Mouse (Mus musculus) lung, embryonic 14.5 days (tissue): ENCODE data around the gene Inpp5k. TPM values are rescaled to one million over a fixed set of nuclear protein-coding genes. Genes with fewer than 3 reads are reported as not detected.
A peak's percentile ranks its signal among the peaks of the same experiment; 100 is the strongest.

Experiments used
- ATAC-seq: fragments of 200-750 bp; cut with Nextera tagmentation; 2 replicates; pipeline ENCODE4 v1.8.0; 2017; ENCODE audit warnings: mild to moderate bottlenecking, moderate TSS enrichment, moderate library complexity; ENCODE audit not compliant: insufficient read depth
- DNase-seq: peaks from one replicate; pipeline ENCODE4 v3.0.0-alpha.2; 2015
- H3K27ac ChIP-seq: fragments of 300-500 bp; sonication (generic); 2 replicates; pipeline ENCODE4 v1.5.1; 2014; ENCODE audit warnings: low read depth, mild to moderate bottlenecking, moderate library complexity
- H3K27me3 ChIP-seq: fragments of 300-500 bp; sonication (generic); 2 replicates; pipeline ENCODE4 v1.6.1; 2014; ENCODE audit warnings: low read length, control low read depth; ENCODE audit not compliant: insufficient read depth
- H3K36me3 ChIP-seq: fragments of 300-500 bp; sonication (generic); 2 replicates; pipeline ENCODE4 v1.6.1; 2014; ENCODE audit warnings: control low read depth; ENCODE audit not compliant: insufficient read depth
- H3K4me1 ChIP-seq: fragments of 300-500 bp; sonication (generic); 2 replicates; pipeline ENCODE4 v1.6.1; 2014; ENCODE audit warnings: antibody characterized with exemption, control low read depth; ENCODE audit not compliant: insufficient read depth
- H3K4me2 ChIP-seq: fragments of 300-500 bp; sonication (generic); 2 replicates; pipeline ENCODE4 v1.6.1; 2014; ENCODE audit warnings: mild to moderate bottlenecking
- H3K4me3 ChIP-seq: fragments of 300-500 bp; sonication (generic); 2 replicates; pipeline ENCODE4 v1.5.1; 2014; ENCODE audit warnings: low read depth, low read length
- H3K9ac ChIP-seq: fragments of 300-500 bp; sonication (generic); 2 replicates; pipeline ENCODE4 v1.6.1; 2014
- H3K9me3 ChIP-seq: fragments of 300-500 bp; sonication (generic); 2 replicates; pipeline ENCODE4 v1.6.1; 2016; ENCODE audit warnings: low read depth, low read length, control low read depth
- CTCF ChIP-seq: IDR thresholded peaks from 2 replicates; pipeline ENCODE4 v1.5.1; 2016; ENCODE audit warnings: antibody characterized with exemption, low read depth
- WGBS: fragments of 180-500 bp; shearing (Covaris S2); extraction: QIAGEN DNeasy Blood & Tissue Kit; methylation state at CpG from one replicate; pipeline ENCODE4 v1.1.7; 2014; 5-methylcytosine and 5-hydroxymethylcytosine counted together
- polyA plus RNA-seq: library from polyadenylated mRNA; unstranded; fragments of >200 nt; fragmentation: Nextera tagmentation; extraction: Ambion mirVana; gene quantifications from 2 replicates; pipeline ENCODE4 v1.2.1, GENCODE M21; 2014

Inpp5k gene
- polyA plus RNA-seq, 1 experiment from 2014 or later, result 23.1 TPM

DNA sequence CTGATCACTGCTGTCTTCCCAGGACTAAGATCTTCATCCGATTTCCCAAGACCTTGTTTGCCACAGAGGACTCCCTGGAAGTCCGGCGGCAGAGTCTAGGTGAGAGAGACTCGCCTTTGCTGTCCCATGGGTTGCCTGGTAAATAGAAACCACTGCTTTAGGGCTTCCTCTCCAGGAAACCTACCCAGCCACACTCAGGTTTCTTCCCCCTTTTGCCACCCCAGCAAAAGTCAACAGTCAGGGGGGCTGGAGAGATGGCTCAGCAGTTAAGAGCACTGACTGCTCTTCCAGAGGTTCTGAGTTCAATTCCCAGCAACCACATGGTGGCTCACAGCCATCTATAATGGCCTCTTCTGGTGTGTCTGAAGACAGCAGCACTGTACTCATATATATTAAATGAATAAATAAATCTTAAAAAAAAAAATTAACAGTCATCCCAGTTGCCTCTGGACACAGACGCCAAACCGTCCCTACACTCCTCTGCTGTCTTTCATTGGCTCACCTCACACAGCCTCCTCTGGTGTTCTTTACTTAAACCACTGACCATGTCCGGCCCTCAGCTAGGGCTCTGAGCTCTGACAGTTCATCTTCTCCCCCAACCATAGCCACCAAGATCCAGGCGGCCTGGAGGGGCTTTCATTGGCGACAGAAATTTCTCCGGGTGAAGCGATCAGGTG, 38.5 kb downstream of the Inpp5k start:
- no peak overlapping the region for H3K4me3 ChIP-seq
- no peaks in the 10 kb centered on the region for H3K27me3 ChIP-seq
- no peaks in the 10 kb centered on the region for H3K4me1 ChIP-seq
- DNase-seq (no peak), ATAC-seq (no peak)
- peaks cover 91% of the 10 kb centered on the region for H3K36me3 ChIP-seq
- 82% methylated on average over 11 of the region's 11 CpGs for WGBS
- H3K27ac ChIP-seq, result no peak overlapping the region
- H3K9me3 ChIP-seq, result no peaks in the 10 kb centered on the region
- H3K4me2 ChIP-seq, result no peak overlapping the region
- no peak for TF ChIP-seq CTCF
- H3K9ac ChIP-seq, result no peak overlapping the region

DNA sequence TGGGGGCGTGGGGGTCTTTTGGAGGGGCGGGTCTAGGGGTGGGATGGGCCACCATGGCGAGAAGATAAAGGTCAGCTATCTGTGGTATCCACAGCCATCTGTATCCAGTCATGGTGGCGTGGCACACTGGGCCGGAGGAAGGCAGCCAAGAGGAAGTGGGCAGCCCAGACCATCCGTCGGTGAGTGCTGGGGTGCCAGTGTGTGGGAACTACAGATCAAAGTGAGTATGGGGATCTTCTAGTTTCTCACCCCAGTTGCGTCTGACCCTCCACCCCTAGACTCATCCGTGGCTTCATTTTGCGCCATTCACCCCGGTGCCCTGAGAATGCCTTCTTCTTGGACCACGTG, 39.0 kb downstream of the Inpp5k start:
- 86% methylated on average over 12 of the region's 12 CpGs for WGBS
- Histone ChIP-seq H3K4me1 (no peaks in the 10 kb centered on the region), H3K27me3 (no peaks in the 10 kb centered on the region), H3K27ac (no peak overlapping the region), H3K9me3 (no peaks in the 10 kb centered on the region), H3K9ac (no peak overlapping the region), H3K4me2 (no peak overlapping the region), H3K4me3 (no peak overlapping the region), H3K36me3 (peaks cover 88% of the 10 kb centered on the region)
- TF ChIP-seq CTCF, result no peak
- ATAC-seq, result no peak
- no peak for DNase-seq

DNA sequence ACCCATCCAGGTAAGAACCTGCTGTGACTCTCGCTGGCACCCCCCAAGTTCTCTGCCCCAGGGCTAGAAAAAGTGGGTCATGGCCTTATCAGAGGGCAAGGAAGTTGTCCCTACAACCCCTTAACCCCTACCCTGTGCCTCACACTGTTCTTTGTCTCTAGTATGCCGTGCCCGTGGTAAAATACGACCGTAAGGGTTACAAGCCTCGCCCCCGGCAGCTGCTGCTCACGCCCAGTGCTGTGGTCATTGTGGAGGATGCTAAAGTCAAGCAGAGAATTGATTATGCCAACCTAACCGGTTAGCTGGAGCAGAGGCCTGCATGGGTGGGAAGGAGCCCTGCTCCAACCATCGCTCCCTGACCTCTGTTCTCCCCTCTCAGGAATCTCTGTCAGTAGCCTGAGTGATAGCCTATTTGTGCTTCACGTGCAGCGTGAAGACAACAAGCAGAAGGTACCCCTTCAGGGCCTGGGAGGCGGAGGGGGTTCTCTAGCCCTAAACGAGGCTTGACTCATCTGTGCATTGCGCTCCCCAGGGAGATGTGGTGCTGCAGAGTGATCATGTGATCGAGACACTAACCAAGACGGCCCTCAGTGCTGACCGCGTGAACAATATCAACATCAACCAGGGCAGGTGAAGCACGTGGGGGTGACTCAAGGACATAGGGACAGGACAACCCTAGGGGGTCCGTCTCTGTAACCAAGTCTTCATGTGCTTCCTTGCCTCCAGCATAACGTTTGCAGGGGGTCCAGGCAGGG, 40.8 kb downstream of the Inpp5k start:
- no peaks in the 10 kb centered on the region for H3K27me3 ChIP-seq
- no peak for ATAC-seq
- 82% methylated on average over 22 of the region's 22 CpGs for WGBS

GRCm38 (mm10) chr11:75673411-75673810, 42.6 kb downstream of the Inpp5k start:
- Histone ChIP-seq H3K9ac (no peak overlapping the region), H3K36me3 (peaks cover 55% of the 10 kb centered on the region), H3K9me3 (no peaks in the 10 kb centered on the region), H3K4me2 (no peak overlapping the region), H3K27me3 (no peaks in the 10 kb centered on the region), H3K4me3 (no peak overlapping the region), H3K4me1 (no peaks in the 10 kb centered on the region), H3K27ac (no peak overlapping the region)
- WGBS, result 92% methylated on average over 5 of the region's 5 CpGs
- no peak for TF ChIP-seq CTCF
- no peak for ATAC-seq
- DNase-seq, result no peak

More for the DNA sequence above, 40.8 kb downstream of the Inpp5k start:
- no peaks in the 10 kb centered on the region for H3K9me3 ChIP-seq
- no peak overlapping the region for H3K4me2 ChIP-seq
- DNase-seq, result no peak
- no peaks in the 10 kb centered on the region for H3K4me1 ChIP-seq
- H3K36me3 ChIP-seq, result peaks cover 71% of the 10 kb centered on the region
- H3K4me3 ChIP-seq, result no peak overlapping the region
- no peak overlapping the region for H3K9ac ChIP-seq
- H3K27ac ChIP-seq, result no peak overlapping the region
- TF ChIP-seq CTCF, result no peak

- H3K4me1 ChIP-seq, result no peaks in the 10 kb centered on the region
- H3K4me3 ChIP-seq, result no peak overlapping the region
- DNase-seq (no peak), ATAC-seq (no peak)
- peaks cover 41% of the 10 kb centered on the region for H3K36me3 ChIP-seq
- H3K27me3 ChIP-seq, result no peaks in the 10 kb centered on the region
- H3K9ac ChIP-seq, result no peak overlapping the region
- 76% methylated on average over 3 of the region's 3 CpGs for WGBS
- no peaks in the 10 kb centered on the region for H3K9me3 ChIP-seq
- H3K4me2 ChIP-seq, result no peak overlapping the region
- TF ChIP-seq CTCF, result no peak
- H3K27ac ChIP-seq, result no peak overlapping the region
These were observed 44.1 kb downstream of the Inpp5k start for GRCm38 (mm10) chr11:75674875-75675274.

DNA sequence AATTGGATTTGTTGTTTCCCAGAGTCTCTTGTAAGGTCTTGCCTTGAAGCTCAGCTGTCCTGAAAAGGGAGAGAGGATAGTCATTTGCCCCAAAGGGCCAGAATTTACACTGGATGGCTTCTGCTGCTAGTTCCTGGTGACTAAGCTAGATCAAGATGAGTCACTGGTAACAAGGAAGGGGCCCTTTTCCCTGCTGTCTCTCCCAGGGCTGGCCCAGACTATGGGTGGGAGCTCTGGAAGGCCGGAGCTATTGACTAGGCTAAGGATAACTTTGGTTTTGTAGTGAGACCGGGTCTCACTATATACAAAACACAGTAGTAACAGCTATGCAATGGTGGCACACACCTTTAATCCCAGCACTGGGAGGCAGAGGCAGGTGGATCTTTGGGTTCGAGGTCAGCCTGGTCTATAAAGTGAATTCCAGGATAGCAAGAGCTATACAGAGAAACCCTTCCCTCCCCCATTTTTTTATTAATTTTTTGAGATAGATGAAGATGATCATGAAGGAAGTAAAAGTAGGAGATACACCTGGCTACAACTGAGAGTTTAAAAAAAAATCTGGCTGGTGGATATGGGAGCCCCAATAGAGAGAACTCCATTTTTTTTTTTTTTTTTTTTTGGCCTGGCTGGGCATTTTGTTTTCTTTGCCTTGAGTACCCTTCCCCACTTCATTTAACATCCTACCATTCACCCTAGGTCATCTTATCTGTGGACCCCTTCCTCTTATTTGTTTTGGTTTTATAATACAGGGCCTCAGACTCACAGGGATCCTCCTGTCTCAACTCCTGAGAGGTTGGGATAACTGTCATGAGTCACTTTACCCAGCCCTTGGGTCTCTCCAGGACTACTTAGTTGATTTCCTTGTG, 47.3 kb downstream of the Inpp5k start:
- peak overlapping the region; percentile 96 for H3K9ac ChIP-seq
- ATAC-seq, result no peak
- no peaks in the 10 kb centered on the region for H3K27me3 ChIP-seq
- H3K4me3 ChIP-seq, result peak overlapping the region; percentile 100
- no peaks in the 10 kb centered on the region for H3K9me3 ChIP-seq
- peak overlapping the region; percentile 82 for H3K4me2 ChIP-seq
- WGBS, result 83% methylated on average over 3 of the region's 3 CpGs
- peak overlapping the region; percentile 48; the same call in 1 of the 2 replicates for H3K27ac ChIP-seq
- H3K36me3 ChIP-seq, result peaks cover 14% of the 10 kb centered on the region
- DNase-seq, result no peak
- no peak for TF ChIP-seq CTCF
- 0 out of 2 replicates have a peak, but pooled peaks cover 8% of the 10 kb centered on the region for H3K4me1 ChIP-seq
